Mouse (Mus musculus) liver, embryonic 14.5 days (tissue): Measurements from ENCODE around the gene Olfr13. TPM values are rescaled to one million over a fixed set of nuclear protein-coding genes. Genes with fewer than 3 reads are reported as not detected.
"Not testable (repeated sequence)": the region's sequence is repeated elsewhere in the genome, so short reads cannot be mapped to it uniquely, and the experiment has no call there.

ENCODE experiments used
- ATAC-seq: fragments of 200-750 bp; cut with Nextera tagmentation; 2 replicates; pipeline ENCODE4 v1.8.0; 2017; ENCODE audit warnings: moderate number of reproducible peaks, mild to moderate bottlenecking, moderate library complexity; ENCODE audit not compliant: insufficient read depth
- DNase-seq, 3 experiments: peaks; one replicate each; pipeline ENCODE4 v3.0.0-alpha.2; 2012 to 2013; ENCODE audit warnings: low read depth in 3 of 3, low spot score in 3 of 3
- H3K27ac ChIP-seq: fragments of 300-500 bp; sonication (generic); 2 replicates; pipeline ENCODE4 v1.5.1; 2014; ENCODE audit warnings: moderate library complexity, mild to moderate bottlenecking, control low read depth, inconsistent platforms
- H3K27me3 ChIP-seq: fragments of 300-500 bp; sonication (generic); 2 replicates; pipeline ENCODE4 v1.6.1; 2014; ENCODE audit warnings: mild to moderate bottlenecking, low read length, moderate library complexity; ENCODE audit not compliant: control insufficient read depth, insufficient read depth
- H3K36me3 ChIP-seq: fragments of 300-500 bp; sonication (generic); replicated peaks from 2 replicates; pipeline ENCODE4 v1.6.1; 2014; ENCODE audit warnings: low read depth; ENCODE audit not compliant: control insufficient read depth, insufficient read depth
- H3K4me1 ChIP-seq, 2 experiments: fragments of 200-500 bp in 1 of 2; fragments of 300-500 bp in 1 of 2; sonication (generic) in 1 of 2; replicated peaks; 2 replicates each; pipeline ENCODE4 v1.6.1; 2012 to 2014; ENCODE audit warnings: antibody characterized with exemption in 1 of 2, inconsistent platforms in 1 of 2, low read length in 1 of 2; ENCODE audit not compliant: control insufficient read depth in 2 of 2, insufficient read depth in 2 of 2
- H3K4me2 ChIP-seq: fragments of 300-500 bp; sonication (generic); 2 replicates; pipeline ENCODE4 v1.6.1; 2014; ENCODE audit warnings: low read depth, mild to moderate bottlenecking, control low read depth, moderate library complexity
- H3K4me3 ChIP-seq, 2 experiments: fragments of 200-500 bp in 1 of 2; fragments of 300-500 bp in 1 of 2; sonication (generic) in 1 of 2; 2 replicates each; pipeline ENCODE4 v1.5.1; 2012 to 2014; ENCODE audit warnings: low read depth in 2 of 2, low read length in 2 of 2, mild to moderate bottlenecking in 2 of 2, control low read depth in 1 of 2, inconsistent platforms in 1 of 2, moderate library complexity in 1 of 2; ENCODE audit not compliant: insufficient read depth in 1 of 2
- H3K9ac ChIP-seq: fragments of 300-500 bp; sonication (generic); replicated peaks from 2 replicates; pipeline ENCODE4 v1.6.1; 2014; ENCODE audit warnings: mild to moderate bottlenecking, control low read depth, moderate library complexity
- H3K9me3 ChIP-seq: fragments of 300-500 bp; sonication (generic); 2 replicates; pipeline ENCODE4 v1.6.1; 2016; ENCODE audit warnings: low read length, mixed read lengths; ENCODE audit not compliant: control insufficient read depth
- CTCF ChIP-seq: IDR thresholded peaks from 2 replicates; pipeline ENCODE4 v1.5.1; 2016; ENCODE audit warnings: antibody characterized with exemption, low read depth, control low read depth
- EP300 ChIP-seq: IDR thresholded peaks from 2 replicates; pipeline ENCODE4 v1.6.1; 2016; ENCODE audit warnings: antibody characterized with exemption, low read depth
- WGBS: fragments of 180-500 bp; shearing (Covaris S2); extraction: QIAGEN DNeasy Blood & Tissue Kit; methylation state at CpG from one replicate; pipeline ENCODE4 v1.1.7; 2014; ENCODE audit not compliant: insufficient replicate concordance; 5-methylcytosine and 5-hydroxymethylcytosine counted together
- polyA plus RNA-seq, 2 experiments: library from polyadenylated mRNA; depleted of rRNA in 1 of 2; stranded (reverse) in 1 of 2; unstranded in 1 of 2; fragments of >200 nt; fragmentation: Nextera tagmentation in 1 of 2; extraction: Ambion mirVana in 1 of 2; gene quantifications; 2 replicates each; pipeline versions ENCODE4 v1.2.1 to v1.2.3; 2012 to 2014

Gene Olfr13
- polyA plus RNA-seq, 2 experiments, result not detected

DNA sequence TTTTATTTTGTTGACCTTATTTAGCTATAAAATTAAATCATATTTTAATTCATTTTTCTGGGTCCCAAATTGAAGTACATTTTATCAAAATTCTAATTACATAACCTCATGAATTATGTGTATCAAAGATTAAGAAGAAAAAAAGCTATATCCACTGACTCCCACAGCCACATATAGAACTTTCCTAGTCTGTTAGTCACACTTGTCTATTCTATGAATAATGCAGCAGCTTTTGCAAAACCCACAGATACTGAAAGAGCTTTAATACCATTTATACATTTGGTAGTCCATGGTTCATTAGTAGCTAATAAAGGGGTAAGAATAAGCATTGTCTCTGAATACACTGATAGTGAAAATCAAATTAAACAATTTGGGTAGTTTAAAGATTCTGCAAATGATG lies 30.8 kb downstream of the Olfr13 start:
- Histone ChIP-seq H3K4me2 (no peak overlapping the region), H3K27ac (no peak overlapping the region), H3K27me3 (no peaks in the 10 kb centered on the region), H3K36me3 (no peaks in the 10 kb centered on the region), H3K9me3 (no peaks in the 10 kb centered on the region), H3K4me3 (no peak overlapping the region), H3K4me1 (no peaks in the 10 kb centered on the region), H3K9ac (no peak overlapping the region)
- no peak for ATAC-seq
- TF ChIP-seq EP300 (no peak), CTCF (no peak)
- no peak for DNase-seq

DNA sequence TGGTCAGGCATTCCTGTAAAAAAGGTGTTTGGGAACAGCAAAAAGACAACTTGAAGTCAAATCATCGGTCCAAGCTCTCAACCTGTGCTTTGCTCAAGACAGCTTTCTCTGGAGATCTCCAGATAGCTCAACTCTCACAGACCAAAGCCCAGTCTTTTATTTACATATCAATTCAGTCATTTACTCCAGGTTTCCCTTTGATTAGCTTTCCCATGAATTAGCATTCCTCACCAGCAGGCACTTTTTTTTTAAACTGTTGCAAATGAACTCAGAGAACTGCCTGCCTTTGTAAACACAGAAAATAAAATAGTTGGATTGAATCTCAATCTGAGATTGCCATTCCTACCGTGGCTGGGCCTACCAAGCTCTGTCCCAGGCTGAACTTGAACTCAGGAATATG lies 33.4 kb downstream of the Olfr13 start:
- Histone ChIP-seq H3K27ac (no peak overlapping the region), H3K4me3 (no peak overlapping the region), H3K4me1 (no peaks in the 10 kb centered on the region), H3K9me3 (no peaks in the 10 kb centered on the region), H3K9ac (no peak overlapping the region), H3K36me3 (no peaks in the 10 kb centered on the region), H3K4me2 (no peak overlapping the region), H3K27me3 (no peaks in the 10 kb centered on the region)
- no peak for ATAC-seq
- DNase-seq, result no peak
- 31% methylated on average over 2 of the region's 2 CpGs for WGBS
- no peak for TF ChIP-seq EP300
- TF ChIP-seq CTCF, result no peak

DNA sequence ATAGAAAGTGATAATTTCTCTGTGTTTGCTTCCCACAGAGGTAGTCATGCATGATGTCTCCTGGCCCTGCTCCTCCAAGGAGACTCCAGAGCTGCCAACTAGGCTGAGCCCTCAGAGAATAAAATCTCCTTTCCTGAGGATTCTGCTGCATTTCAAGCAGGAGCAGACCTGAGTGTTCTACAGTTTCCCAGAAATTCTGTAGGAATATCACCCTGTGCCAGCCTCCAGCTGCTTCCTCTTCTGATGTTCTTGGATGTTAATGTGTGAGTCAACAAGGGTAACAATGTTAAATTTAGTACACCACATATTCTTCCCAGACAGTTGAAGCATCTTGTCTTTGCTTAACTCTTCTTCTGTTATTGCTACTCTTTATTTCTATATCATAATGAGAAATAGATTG lies 40.9 kb downstream of the Olfr13 start, which contains the start of gene Olfr434:
TSS of gene Olfr434 (plus strand) at position 149 of the 400 bp plus-strand sequence.
- H3K27ac ChIP-seq, H3K4me2 ChIP-seq, H3K9ac ChIP-seq, DNase-seq, H3K36me3 ChIP-seq, H3K27me3 ChIP-seq, H3K4me1 ChIP-seq, ATAC-seq, H3K9me3 ChIP-seq, H3K4me3 ChIP-seq: not testable (repeated sequence)

Other genes with a start within 250 kb of the Olfr13 start
- not detected in 2 replicates for gene Olfr444, start 223.1 kb upstream of the Olfr13 start, polyA plus RNA-seq (2012; rRNA removed)
- not detected in 2 replicates for gene Olfr444, start 223.1 kb upstream of the Olfr13 start, polyA plus RNA-seq (2014; fragmentation: Nextera tagmentation; extraction: Ambion mirVana)
- gene Olfr441, start 65.8 kb upstream of the Olfr13 start, polyA plus RNA-seq (2012; rRNA removed), result not detected in 2 replicates
- not detected in 2 replicates for gene Olfr441, start 65.8 kb upstream of the Olfr13 start, polyA plus RNA-seq (2014; fragmentation: Nextera tagmentation; extraction: Ambion mirVana)
- not detected in 2 replicates for gene Olfr237-ps1, start 25.6 kb upstream of the Olfr13 start, polyA plus RNA-seq (2012; rRNA removed)
- gene Olfr237-ps1, start 25.6 kb upstream of the Olfr13 start, polyA plus RNA-seq (2014; fragmentation: Nextera tagmentation; extraction: Ambion mirVana), result not detected in 2 replicates
- not detected in 2 replicates for gene Olfr437, start 8.9 kb upstream of the Olfr13 start, polyA plus RNA-seq (2012; rRNA removed)
- not detected in 2 replicates for gene Olfr437, start 8.9 kb upstream of the Olfr13 start, polyA plus RNA-seq (2014; fragmentation: Nextera tagmentation; extraction: Ambion mirVana)
- gene Olfr435, start 25.0 kb downstream of the Olfr13 start, polyA plus RNA-seq (2012; rRNA removed), result not detected in 2 replicates
- gene Olfr435, start 25.0 kb downstream of the Olfr13 start, polyA plus RNA-seq (2014; fragmentation: Nextera tagmentation; extraction: Ambion mirVana), result not detected in 2 replicates
- not detected in 2 replicates for gene Olfr434, start 40.9 kb downstream of the Olfr13 start, polyA plus RNA-seq (2012; rRNA removed)
- gene Olfr434, start 40.9 kb downstream of the Olfr13 start, polyA plus RNA-seq (2014; fragmentation: Nextera tagmentation; extraction: Ambion mirVana), result not detected in 2 replicates
- not detected in 2 replicates for gene Olfr47, start 59.4 kb downstream of the Olfr13 start, polyA plus RNA-seq (2012; rRNA removed)
- not detected in 2 replicates for gene Olfr47, start 59.4 kb downstream of the Olfr13 start, polyA plus RNA-seq (2014; fragmentation: Nextera tagmentation; extraction: Ambion mirVana)
- 2.3 TPM in 2 replicates for gene Arhgef5, start 93.4 kb downstream of the Olfr13 start, polyA plus RNA-seq (2012; rRNA removed)
- gene Arhgef5, start 93.4 kb downstream of the Olfr13 start, polyA plus RNA-seq (2014; fragmentation: Nextera tagmentation; extraction: Ambion mirVana), result 1.3 TPM in 2 replicates
- 0.03 TPM in 1 of 2 replicates, not detected in the other for gene Nobox, start 137.4 kb downstream of the Olfr13 start, polyA plus RNA-seq (2012; rRNA removed)
- gene Nobox, start 137.4 kb downstream of the Olfr13 start, polyA plus RNA-seq (2014; fragmentation: Nextera tagmentation; extraction: Ambion mirVana), result not detected in 2 replicates